Mouse (Mus musculus): Measurements from ENCODE around the gene Rmi1.

GRCm38 (mm10) chr13:58373153-58373470 lies 28.9 kb upstream of the Rmi1 start:
- no peak for TF ChIP-seq CTCF (IDR thresholded peaks at IDR 0.05; ENCODE audit: borderline replicate concordance, extremely low read depth, insufficient read depth, insufficient read length)
- TF ChIP-seq POLR2A (IDR thresholded peaks at IDR 0.05; ENCODE audit: borderline replicate concordance, extremely low read depth, insufficient read depth, insufficient read length, poor library complexity, severe bottlenecking), result no peak
